Comparison of ENCODE assay signal across 21 mouse cellular contexts in genomic region chr8:71505326-71505725, GRCm38 (mm10).
"Had no signal": no experiment of that assay in that cellular context is flagged by ENCODE, and none has a peak within 500 bp of the region (broad histone marks: within the 10 kb centered on the region; RNA-seq: fewer than 3 reads in every experiment).

No protein-coding gene starts in this region.

- DNase-seq: kidney, adult 11 months; kidney, adult 2 months; kidney, adult 9 months; kidney, postnatal 14 days; layer of hippocampus, adult 9-11 months; layer of hippocampus, postnatal 36 days; liver, embryonic 13.5 days had no signal

- H3K4me2 ChIP-seq: heart, embryonic 13.5 days; heart, embryonic 15.5 days; hindbrain, embryonic 13.5 days; hindbrain, embryonic 15.5 days; kidney, embryonic 15.5 days; limb, embryonic 13.5 days; limb, embryonic 15.5 days; liver, embryonic 11.5 days; liver, embryonic 13.5 days; liver, embryonic 15.5 days had no signal

- ATAC-seq: hindbrain, postnatal 0 days; intestine, embryonic 16.5 days had no signal

- H3K27ac ChIP-seq: gastrocnemius, adult 2 months; heart, embryonic 10.5 days; heart, embryonic 13.5 days; heart, embryonic 15.5 days; hindbrain, embryonic 13.5 days; hindbrain, embryonic 15.5 days; hindbrain, postnatal 0 days; kidney, embryonic 15.5 days; kidney, postnatal 0 days; limb, embryonic 13.5 days; limb, embryonic 15.5 days; liver, embryonic 13.5 days; liver, embryonic 15.5 days had no signal

- H3K36me3 ChIP-seq: heart, embryonic 13.5 days; heart, embryonic 15.5 days; hindbrain, embryonic 13.5 days; hindbrain, embryonic 15.5 days; kidney, embryonic 15.5 days; limb, embryonic 13.5 days; limb, embryonic 15.5 days; liver, embryonic 13.5 days; liver, embryonic 15.5 days had no signal

- H3K9ac ChIP-seq: heart, embryonic 13.5 days; heart, embryonic 15.5 days; hindbrain, embryonic 13.5 days; hindbrain, embryonic 15.5 days; kidney, embryonic 15.5 days; limb, embryonic 13.5 days; limb, embryonic 15.5 days; liver, embryonic 13.5 days; liver, embryonic 15.5 days had no signal

- H3K9me3 ChIP-seq: heart, embryonic 10.5 days; heart, embryonic 13.5 days; heart, embryonic 15.5 days; hindbrain, embryonic 13.5 days; hindbrain, embryonic 15.5 days; kidney, embryonic 15.5 days; limb, embryonic 13.5 days; limb, embryonic 15.5 days; liver, embryonic 13.5 days; liver, embryonic 15.5 days had no signal

- H3K4me3 ChIP-seq: gastrocnemius, adult 2 months; heart, embryonic 10.5 days; heart, embryonic 13.5 days; heart, embryonic 15.5 days; hindbrain, embryonic 13.5 days; hindbrain, embryonic 15.5 days; kidney, embryonic 15.5 days; limb, embryonic 13.5 days; limb, embryonic 15.5 days; liver, embryonic 13.5 days; liver, embryonic 15.5 days had no signal
